Mouse (Mus musculus): ENCODE measurements at regions not wholly inside any gene's neighbourhood (a gene's known extent, or its start where the extent isn't known, plus 50 kb on each side); places are given as distances from the start of the nearest gene placed in this dataset.
A peak's percentile ranks its signal among the peaks of the same experiment; 100 is the strongest.

DNA sequence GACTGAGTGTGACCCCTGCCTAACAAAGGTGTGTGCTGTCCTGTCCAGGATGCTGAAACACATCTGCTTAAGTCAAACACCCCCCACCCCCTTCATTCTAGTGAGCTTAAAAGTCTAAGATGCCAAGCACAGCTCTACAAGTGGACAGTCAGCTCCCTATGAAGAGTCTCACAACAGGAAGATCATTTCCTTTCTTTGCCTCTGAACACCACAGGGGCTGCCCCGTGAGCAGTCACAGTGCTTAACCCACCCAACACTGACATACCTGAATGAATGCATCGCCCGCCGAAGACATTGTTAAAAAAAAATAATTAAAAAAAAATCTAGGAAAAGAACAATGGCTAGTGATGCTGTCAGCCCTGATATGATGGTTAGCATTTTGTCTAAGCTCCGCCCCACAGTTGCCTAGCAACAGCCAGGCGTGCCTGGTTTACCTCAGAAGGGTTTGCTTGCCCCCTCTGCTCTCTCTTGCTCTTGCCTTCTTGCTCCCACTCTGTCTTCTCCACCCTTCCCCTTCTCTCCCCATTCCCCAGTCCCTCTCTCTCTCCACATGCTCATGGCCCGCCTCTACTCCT is 187.7 kb downstream of the Ly86 start:
- Histone ChIP-seq H3K4me1 (ENCODE audit: control insufficient read depth, low read depth, low read length) (no peaks in the 10 kb centered on the region), H3K27ac (ENCODE audit: low read length) (no peak overlapping the region), H3K4me3 (ENCODE audit: low read depth, low read length) (no peak overlapping the region), H3K4me2 (ENCODE audit: low read depth, low read length) (no peak overlapping the region), H3K9ac (ENCODE audit: low read depth, low read length) (no peak overlapping the region), H3K36me3 (ENCODE audit: control insufficient read depth, insufficient read depth) (no peaks in the 10 kb centered on the region), H3K27me3 (ENCODE audit: control insufficient read depth, insufficient read depth, low read depth, low read length) (no peaks in the 10 kb centered on the region), H3K9me3 (replicated peaks; ENCODE audit: control insufficient read depth, low read length) (no peaks in the 10 kb centered on the region)
- ATAC-seq (ENCODE audit: low read depth), result no peak
- 52% methylated on average over 7 of the region's 7 CpGs for WGBS (ENCODE audit: insufficient replicate concordance)

DNA sequence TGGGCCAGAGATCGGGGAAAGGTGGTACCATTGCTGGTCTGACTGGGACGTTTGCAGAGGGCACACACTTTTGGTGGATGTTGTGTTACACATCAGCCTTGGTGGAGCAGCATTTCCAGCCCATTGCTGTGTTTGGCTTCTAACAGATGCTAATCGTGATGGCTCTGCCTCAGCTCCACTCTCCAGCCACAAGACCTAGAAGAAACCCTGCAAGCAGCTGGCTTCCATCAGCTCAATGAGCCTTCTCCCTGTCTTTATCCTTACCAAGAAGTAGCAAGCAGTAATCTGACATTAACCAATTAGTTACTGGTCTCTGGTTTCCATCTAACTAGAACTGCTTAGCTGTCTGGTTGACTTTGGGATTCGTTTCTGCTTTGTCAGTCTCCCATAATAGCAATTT is 188.8 kb downstream of the Ly86 start:
- H3K4me3 ChIP-seq (ENCODE audit: low read depth, low read length), result no peak overlapping the region
- H3K36me3 ChIP-seq (ENCODE audit: control insufficient read depth, insufficient read depth), result no peaks in the 10 kb centered on the region
- no peaks in the 10 kb centered on the region for H3K27me3 ChIP-seq (ENCODE audit: control insufficient read depth, insufficient read depth, low read depth, low read length)
- H3K9ac ChIP-seq (ENCODE audit: low read depth, low read length), result no peak overlapping the region
- 63% methylated on average over 4 of the region's 4 CpGs for WGBS (ENCODE audit: insufficient replicate concordance)
- H3K9me3 ChIP-seq (replicated peaks; ENCODE audit: control insufficient read depth, low read length), result no peaks in the 10 kb centered on the region
- ATAC-seq (ENCODE audit: low read depth), result no peak
- no peaks in the 10 kb centered on the region for H3K4me1 ChIP-seq (ENCODE audit: control insufficient read depth, low read depth, low read length)
- no peak overlapping the region for H3K4me2 ChIP-seq (ENCODE audit: low read depth, low read length)
- no peak overlapping the region for H3K27ac ChIP-seq (ENCODE audit: low read length)

DNA sequence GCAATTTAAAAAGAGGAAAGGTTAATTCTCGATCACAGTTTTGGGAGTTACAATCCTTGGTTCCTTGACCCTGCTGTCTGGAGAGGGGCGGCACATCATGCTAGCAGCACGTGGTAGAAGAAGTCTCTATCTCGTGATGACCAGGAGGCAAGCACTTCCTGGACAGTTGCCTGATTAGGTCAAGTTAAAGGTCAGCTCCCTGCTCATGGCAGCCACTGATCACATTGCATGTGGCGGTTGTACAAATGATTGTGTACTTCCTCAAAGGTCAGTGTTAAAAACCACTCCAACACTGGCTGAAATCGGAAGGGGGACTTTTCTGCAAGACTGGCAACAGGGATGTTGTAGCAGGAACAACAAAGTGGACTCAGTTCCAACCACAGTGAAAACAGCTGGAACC is 192.3 kb downstream of the Ly86 start:
- Histone ChIP-seq H3K9me3 (replicated peaks; ENCODE audit: control insufficient read depth, low read length) (no peaks in the 10 kb centered on the region), H3K27me3 (ENCODE audit: control insufficient read depth, insufficient read depth, low read depth, low read length) (no peaks in the 10 kb centered on the region), H3K27ac (ENCODE audit: low read length) (peak overlapping the region; percentile 82), H3K4me3 (ENCODE audit: low read depth, low read length) (no peak overlapping the region), H3K4me1 (ENCODE audit: control insufficient read depth, low read depth, low read length) (no peaks in the 10 kb centered on the region; the same call in 1 of the 2 replicates), H3K36me3 (ENCODE audit: control insufficient read depth, insufficient read depth) (no peaks in the 10 kb centered on the region), H3K4me2 (ENCODE audit: low read depth, low read length) (no peak overlapping the region), H3K9ac (ENCODE audit: low read depth, low read length) (no peak overlapping the region)
- 20% methylated on average over 6 of the region's 6 CpGs for WGBS (ENCODE audit: insufficient replicate concordance)
- ATAC-seq (ENCODE audit: low read depth), result peak; percentile 57

DNA sequence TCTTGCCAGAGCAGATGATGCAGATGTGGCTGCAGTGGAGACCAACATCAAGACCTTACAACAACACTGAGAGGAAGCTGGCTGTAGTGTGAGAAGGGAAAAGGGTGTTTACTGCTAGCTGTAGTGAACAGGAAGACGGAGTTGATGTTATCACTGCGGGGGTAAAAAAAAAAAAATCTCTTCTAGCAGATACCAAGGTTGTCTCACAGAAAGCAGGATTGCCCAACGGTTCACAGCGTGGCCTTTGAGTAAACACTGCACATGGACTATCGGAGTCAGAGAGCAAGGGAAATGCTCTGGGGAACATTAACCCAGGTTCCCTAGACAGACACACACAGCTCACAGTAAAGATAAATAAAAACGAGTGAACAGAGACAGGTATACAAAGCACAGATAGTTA is 192.8 kb downstream of the Ly86 start:
- Histone ChIP-seq H3K4me2 (ENCODE audit: low read depth, low read length) (no peak overlapping the region), H3K27me3 (ENCODE audit: control insufficient read depth, insufficient read depth, low read depth, low read length) (no peaks in the 10 kb centered on the region), H3K4me3 (ENCODE audit: low read depth, low read length) (no peak overlapping the region), H3K9me3 (replicated peaks; ENCODE audit: control insufficient read depth, low read length) (no peaks in the 10 kb centered on the region), H3K4me1 (ENCODE audit: control insufficient read depth, low read depth, low read length) (no peaks in the 10 kb centered on the region; the same call in 1 of the 2 replicates), H3K36me3 (ENCODE audit: control insufficient read depth, insufficient read depth) (no peaks in the 10 kb centered on the region), H3K27ac (ENCODE audit: low read length) (peak overlapping the region; percentile 82), H3K9ac (ENCODE audit: low read depth, low read length) (no peak overlapping the region)
- WGBS (ENCODE audit: insufficient replicate concordance), result 2% methylated on average over 6 of the region's 6 CpGs
- ATAC-seq (ENCODE audit: low read depth), result peak; percentile 85

DNA sequence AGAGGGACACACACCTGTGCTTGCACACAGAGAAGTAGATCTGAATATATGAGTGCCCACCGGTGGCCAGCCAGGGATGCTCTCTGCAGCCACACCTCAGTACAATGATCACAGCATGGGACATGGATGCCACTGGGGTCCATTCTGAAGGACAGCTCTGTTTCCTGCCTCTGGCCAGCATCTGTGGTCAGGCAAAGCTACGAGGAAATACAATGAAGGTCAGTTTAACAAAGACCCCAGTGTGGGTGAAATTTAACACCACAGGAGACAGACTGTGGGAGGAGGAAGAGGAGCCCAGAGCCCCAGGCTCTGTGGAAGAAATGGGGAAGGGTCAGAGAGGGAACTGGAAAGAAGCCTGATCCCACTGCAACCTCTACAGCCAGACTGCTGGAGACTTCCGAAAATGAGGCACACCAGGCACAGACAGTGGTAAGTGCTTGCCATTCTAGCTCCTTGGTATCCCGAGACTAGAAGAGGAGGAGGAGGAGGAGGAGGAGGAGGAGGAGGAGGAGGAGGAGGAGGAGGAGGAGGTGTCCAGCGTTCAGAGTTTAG is 196.0 kb downstream of the Ly86 start:
- Histone ChIP-seq H3K4me1 (ENCODE audit: control insufficient read depth, low read depth, low read length) (no peaks in the 10 kb centered on the region; the same call in 1 of the 2 replicates), H3K27me3 (ENCODE audit: control insufficient read depth, insufficient read depth, low read depth, low read length) (no peaks in the 10 kb centered on the region), H3K9ac (ENCODE audit: low read depth, low read length) (no peak overlapping the region), H3K36me3 (ENCODE audit: control insufficient read depth, insufficient read depth) (no peaks in the 10 kb centered on the region), H3K4me3 (ENCODE audit: low read depth, low read length) (no peak overlapping the region), H3K9me3 (replicated peaks; ENCODE audit: control insufficient read depth, low read length) (no peaks in the 10 kb centered on the region), H3K4me2 (ENCODE audit: low read depth, low read length) (no peak overlapping the region), H3K27ac (ENCODE audit: low read length) (no peak overlapping the region)
- 22% methylated on average over 4 of the region's 5 CpGs for WGBS (ENCODE audit: insufficient replicate concordance)
- no peak for ATAC-seq (ENCODE audit: low read depth)

DNA sequence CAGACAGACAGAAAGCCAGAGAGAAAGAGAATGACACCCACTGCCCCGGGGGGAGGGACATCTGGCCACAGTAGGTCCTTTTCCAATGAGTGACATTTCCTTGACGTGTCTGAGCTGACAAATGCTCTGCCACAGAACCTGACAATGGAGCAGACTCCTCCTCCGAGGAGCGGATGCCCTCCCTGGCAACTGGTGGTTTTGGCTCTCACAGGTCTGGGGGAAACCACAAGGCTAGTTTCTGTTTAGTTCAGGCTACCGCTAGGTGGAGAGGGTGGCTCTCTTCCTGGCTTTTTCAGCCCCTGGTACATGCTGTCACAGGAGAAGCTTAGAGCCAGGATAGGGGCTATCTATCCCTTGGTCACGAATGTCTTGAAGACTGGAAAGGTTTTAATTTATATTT is 196.7 kb downstream of the Ly86 start:
- H3K9ac ChIP-seq (ENCODE audit: low read depth, low read length), result no peak overlapping the region
- H3K36me3 ChIP-seq (ENCODE audit: control insufficient read depth, insufficient read depth), result no peaks in the 10 kb centered on the region
- H3K4me3 ChIP-seq (ENCODE audit: low read depth, low read length), result no peak overlapping the region
- no peaks in the 10 kb centered on the region for H3K27me3 ChIP-seq (ENCODE audit: control insufficient read depth, insufficient read depth, low read depth, low read length)
- no peak overlapping the region for H3K27ac ChIP-seq (ENCODE audit: low read length)
- WGBS (ENCODE audit: insufficient replicate concordance), result 3% methylated on average over 6 of the region's 6 CpGs
- H3K4me1 ChIP-seq (ENCODE audit: control insufficient read depth, low read depth, low read length), result no peaks in the 10 kb centered on the region; the same call in 1 of the 2 replicates
- H3K9me3 ChIP-seq (replicated peaks; ENCODE audit: control insufficient read depth, low read length), result no peaks in the 10 kb centered on the region
- H3K4me2 ChIP-seq (ENCODE audit: low read depth, low read length), result peak overlapping the region; percentile 21; the same call in 1 of the 2 replicates
- ATAC-seq (ENCODE audit: low read depth), result peak; percentile 17; the same call in 1 of the 2 replicates

DNA sequence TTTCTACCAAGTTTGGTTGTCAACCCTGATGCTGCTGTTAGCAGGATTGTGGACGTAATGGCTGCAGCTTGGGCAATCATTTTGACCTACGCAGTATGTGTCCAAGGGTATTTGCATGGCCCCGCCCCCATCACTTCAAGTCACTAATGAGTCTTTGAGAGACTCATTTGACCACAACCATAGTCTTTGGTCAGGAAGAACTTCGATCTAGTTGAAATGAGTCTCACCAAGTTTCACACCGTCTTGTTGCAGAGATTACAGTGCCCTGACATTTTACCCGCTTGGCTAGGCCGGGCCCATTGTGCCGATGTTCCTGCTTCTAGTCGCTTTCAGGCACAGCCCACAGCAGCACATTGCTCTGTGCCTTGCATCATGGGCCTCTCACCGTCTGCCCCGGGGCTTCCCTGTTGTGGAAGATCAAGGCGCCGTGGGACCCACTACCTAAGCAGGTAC is 197.8 kb downstream of the Ly86 start:
- WGBS (ENCODE audit: insufficient replicate concordance), result 55% methylated on average over 13 of the region's 13 CpGs
- no peaks in the 10 kb centered on the region; the same call in 1 of the 2 replicates for H3K4me1 ChIP-seq (ENCODE audit: control insufficient read depth, low read depth, low read length)
- H3K9me3 ChIP-seq (replicated peaks; ENCODE audit: control insufficient read depth, low read length), result no peaks in the 10 kb centered on the region
- H3K9ac ChIP-seq (ENCODE audit: low read depth, low read length), result no peak overlapping the region
- H3K4me2 ChIP-seq (ENCODE audit: low read depth, low read length), result no peak overlapping the region
- H3K27ac ChIP-seq (ENCODE audit: low read length), result no peak overlapping the region
- H3K36me3 ChIP-seq (ENCODE audit: control insufficient read depth, insufficient read depth), result no peaks in the 10 kb centered on the region
- H3K4me3 ChIP-seq (ENCODE audit: low read depth, low read length), result no peak overlapping the region
- H3K27me3 ChIP-seq (ENCODE audit: control insufficient read depth, insufficient read depth, low read depth, low read length), result no peaks in the 10 kb centered on the region
- ATAC-seq (ENCODE audit: low read depth), result no peak

DNA sequence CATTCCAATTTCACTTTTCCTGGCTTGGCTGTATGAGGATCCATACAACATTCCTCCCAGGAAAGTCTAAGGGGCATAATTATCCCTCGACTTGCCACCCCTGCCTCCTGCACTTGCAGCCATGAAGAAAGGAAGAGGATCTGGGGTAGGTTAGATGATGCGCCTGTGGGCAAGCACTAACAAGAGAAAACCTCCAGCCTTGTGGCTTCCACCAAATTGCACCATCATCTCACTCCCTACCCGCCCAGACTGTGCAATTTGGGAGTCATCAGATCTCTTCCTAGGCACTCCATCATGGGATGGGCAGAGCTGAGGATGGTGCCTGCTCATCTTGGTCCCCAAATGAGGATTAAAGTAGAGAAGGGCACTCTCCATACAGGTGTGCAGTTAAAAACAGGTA is 198.8 kb downstream of the Ly86 start:
- Histone ChIP-seq H3K4me1 (ENCODE audit: control insufficient read depth, low read depth, low read length) (no peaks in the 10 kb centered on the region; the same call in 1 of the 2 replicates), H3K27me3 (ENCODE audit: control insufficient read depth, insufficient read depth, low read depth, low read length) (no peaks in the 10 kb centered on the region), H3K27ac (ENCODE audit: low read length) (no peak overlapping the region), H3K4me3 (ENCODE audit: low read depth, low read length) (no peak overlapping the region), H3K9ac (ENCODE audit: low read depth, low read length) (no peak overlapping the region), H3K36me3 (ENCODE audit: control insufficient read depth, insufficient read depth) (no peaks in the 10 kb centered on the region), H3K4me2 (ENCODE audit: low read depth, low read length) (no peak overlapping the region), H3K9me3 (replicated peaks; ENCODE audit: control insufficient read depth, low read length) (no peaks in the 10 kb centered on the region)
- WGBS (ENCODE audit: insufficient replicate concordance), result 45% methylated on average over 3 of the region's 3 CpGs
- no peak for ATAC-seq (ENCODE audit: low read depth)

DNA sequence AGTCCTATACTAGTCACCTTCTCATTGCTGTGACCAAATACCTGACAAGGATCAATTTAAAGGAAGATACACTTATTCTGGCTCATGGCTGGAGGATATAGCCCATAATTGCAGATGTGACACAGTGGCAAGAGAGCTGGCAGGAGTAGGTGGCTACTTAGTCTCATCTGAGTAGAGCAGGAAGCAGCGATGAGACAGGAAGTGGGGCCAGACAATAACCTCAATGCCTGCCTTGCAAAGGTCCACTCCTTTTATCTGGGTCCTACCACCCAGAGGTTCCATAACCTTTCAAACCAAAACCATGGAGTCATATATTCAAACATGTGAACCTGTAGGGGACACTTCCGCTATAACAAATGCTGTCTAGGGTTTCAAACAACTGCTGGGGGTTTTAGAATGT is 199.7 kb downstream of the Ly86 start:
- H3K36me3 ChIP-seq (ENCODE audit: control insufficient read depth, insufficient read depth), result no peaks in the 10 kb centered on the region
- no peak overlapping the region for H3K4me2 ChIP-seq (ENCODE audit: low read depth, low read length)
- H3K27ac ChIP-seq (ENCODE audit: low read length), result no peak overlapping the region
- no peaks in the 10 kb centered on the region for H3K27me3 ChIP-seq (ENCODE audit: control insufficient read depth, insufficient read depth, low read depth, low read length)
- no peaks in the 10 kb centered on the region for H3K9me3 ChIP-seq (replicated peaks; ENCODE audit: control insufficient read depth, low read length)
- 52% methylated on average over 2 of the region's 2 CpGs for WGBS (ENCODE audit: insufficient replicate concordance)
- no peak overlapping the region for H3K4me3 ChIP-seq (ENCODE audit: low read depth, low read length)
- ATAC-seq (ENCODE audit: low read depth), result no peak
- H3K9ac ChIP-seq (ENCODE audit: low read depth, low read length), result no peak overlapping the region
- H3K4me1 ChIP-seq (ENCODE audit: control insufficient read depth, low read depth, low read length), result no peaks in the 10 kb centered on the region; the same call in 1 of the 2 replicates

Measured in liver, embryonic 16.5 days (tissue).